Mouse (Mus musculus): ENCODE data around the gene Ntn5. TPM values are rescaled to one million over a fixed set of nuclear protein-coding genes. Genes with fewer than 3 reads are reported as not detected.

Ntn5 gene
- polyA plus RNA-seq, 1 experiment from 2014 or later, result not detected

- H3K9ac ChIP-seq, result no peak overlapping the region
- H3K36me3 ChIP-seq (ENCODE audit: poor library complexity, severe bottlenecking), result no peaks in the 10 kb centered on the region
- H3K27ac ChIP-seq, result no peak overlapping the region; the same call in 1 of the 2 replicates
- H3K27me3 ChIP-seq, result no peaks in the 10 kb centered on the region
- H3K4me1 ChIP-seq, result 0 out of 2 replicates have a peak, but pooled peaks cover 5% of the 10 kb centered on the region
- H3K4me3 ChIP-seq, result no peak overlapping the region
- no peak overlapping the region for H3K4me2 ChIP-seq
- ATAC-seq, result no peak
- WGBS, result 77% methylated on average over 3 of the region's 3 CpGs
- no peaks in the 10 kb centered on the region for H3K9me3 ChIP-seq (replicated peaks)
Observed at GRCm38 (mm10) chr7:45686841-45687240, 3.0 kb downstream of the Ntn5 start.

GRCm38 (mm10) chr7:45689099-45689498 is 5.3 kb downstream of the Ntn5 start:
- Histone ChIP-seq H3K36me3 (ENCODE audit: poor library complexity, severe bottlenecking) (no peaks in the 10 kb centered on the region), H3K9me3 (replicated peaks) (no peaks in the 10 kb centered on the region), H3K27me3 (no peaks in the 10 kb centered on the region), H3K9ac (0 out of 2 replicates have a peak overlapping the region, but pooled peaks have one; percentile 13), H3K4me3 (no peak overlapping the region), H3K4me1 (no peaks in the 10 kb centered on the region), H3K4me2 (no peak overlapping the region), H3K27ac (no peak overlapping the region)
- ATAC-seq, result no peak
- 73% methylated on average over 6 of the region's 6 CpGs for WGBS

DNA sequence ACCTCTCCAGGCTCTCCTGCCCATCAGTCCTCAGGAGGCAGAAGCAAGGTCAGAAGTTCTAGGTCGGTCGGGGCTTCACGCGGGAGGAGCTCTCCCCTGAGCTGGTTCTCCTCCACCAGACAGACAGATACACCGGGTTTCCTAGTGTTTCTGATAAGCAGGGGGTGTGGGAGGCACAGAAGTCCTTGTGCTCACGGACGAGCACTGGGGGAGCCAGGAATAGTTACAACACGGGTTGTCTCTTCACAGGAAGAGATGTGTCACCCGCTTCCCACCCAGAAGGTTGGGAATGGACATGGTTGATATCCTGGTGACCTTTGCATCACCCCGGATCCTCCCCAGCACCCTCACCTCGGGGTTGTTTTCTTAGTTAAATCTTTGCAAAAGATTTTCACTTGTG is 6.0 kb downstream of the Ntn5 start:
- no peaks in the 10 kb centered on the region for H3K27me3 ChIP-seq
- H3K4me1 ChIP-seq, result no peaks in the 10 kb centered on the region
- 78% methylated on average over 11 of the region's 11 CpGs for WGBS
- no peak overlapping the region for H3K4me2 ChIP-seq
- H3K9me3 ChIP-seq (replicated peaks), result no peaks in the 10 kb centered on the region
- H3K27ac ChIP-seq, result no peak overlapping the region
- no peaks in the 10 kb centered on the region for H3K36me3 ChIP-seq (ENCODE audit: poor library complexity, severe bottlenecking)
- no peak overlapping the region for H3K4me3 ChIP-seq
- H3K9ac ChIP-seq, result no peak overlapping the region
- ATAC-seq, result no peak

DNA sequence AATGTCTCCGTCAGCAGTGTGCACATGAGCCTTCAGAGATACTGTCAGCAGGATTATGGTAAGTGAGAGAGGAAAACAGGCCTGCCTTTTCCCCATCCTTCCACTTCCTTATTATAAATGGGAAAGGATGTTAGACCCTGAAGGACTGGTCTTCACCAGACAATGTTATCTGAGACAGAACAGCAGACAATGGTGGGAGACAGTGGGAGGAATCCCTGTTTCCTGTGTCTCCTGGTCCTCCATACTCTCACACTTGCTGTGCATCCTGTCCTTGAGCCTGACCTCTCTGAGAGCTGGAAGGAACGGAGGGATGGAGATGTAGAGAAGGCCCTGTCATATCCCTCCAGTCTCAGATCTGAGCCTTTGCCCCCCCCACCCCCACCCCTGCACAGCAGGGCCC is 8.5 kb downstream of the Ntn5 start:
- H3K36me3 ChIP-seq (ENCODE audit: poor library complexity, severe bottlenecking), result no peaks in the 10 kb centered on the region
- WGBS, result 84% methylated on average over 2 of the region's 2 CpGs
- H3K27ac ChIP-seq, result no peak overlapping the region
- no peak overlapping the region for H3K9ac ChIP-seq
- no peaks in the 10 kb centered on the region for H3K4me1 ChIP-seq
- no peak overlapping the region for H3K4me3 ChIP-seq
- no peak for ATAC-seq
- H3K27me3 ChIP-seq, result no peaks in the 10 kb centered on the region
- no peak overlapping the region for H3K4me2 ChIP-seq
- no peaks in the 10 kb centered on the region for H3K9me3 ChIP-seq (replicated peaks)

- Histone ChIP-seq H3K4me1 (no peaks in the 10 kb centered on the region), H3K9me3 (replicated peaks) (no peaks in the 10 kb centered on the region), H3K27me3 (peaks cover 12% of the 10 kb centered on the region), H3K9ac (no peak within 1 kb of the TSS), H3K4me3 (no peak within 1 kb of the TSS), H3K36me3 (ENCODE audit: poor library complexity, severe bottlenecking) (no peaks in the 10 kb centered on the region), H3K4me2 (no peak within 1 kb of the TSS), H3K27ac (no peak within 1 kb of the TSS)
- no peak for ATAC-seq
- 94% methylated on average over 45 of the region's 50 CpGs for WGBS
Observed at GRCm38 (mm10) chr7:45693921-45694591, 10.2 kb downstream of the Ntn5 start, which contains the start of gene Sec1. TSS of gene Sec1 (minus strand) at chr7:45694402.

- Histone ChIP-seq H3K4me1 (peaks cover 9% of the 10 kb centered on the region), H3K4me3 (no peak overlapping the region), H3K36me3 (ENCODE audit: poor library complexity, severe bottlenecking) (no peaks in the 10 kb centered on the region), H3K9me3 (replicated peaks) (no peaks in the 10 kb centered on the region), H3K4me2 (no peak overlapping the region), H3K27me3 (peaks cover 22% of the 10 kb centered on the region), H3K9ac (no peak overlapping the region), H3K27ac (no peak overlapping the region)
- 40% methylated on average over 6 of the region's 6 CpGs for WGBS
- no peak for ATAC-seq
Observed at GRCm38 (mm10) chr7:45695098-45695497, 11.3 kb downstream of the Ntn5 start.

GRCm38 (mm10) chr7:45697894-45698293 is 14.1 kb downstream of the Ntn5 start:
- 88% methylated on average over 7 of the region's 7 CpGs for WGBS
- Histone ChIP-seq H3K4me2 (no peak overlapping the region), H3K27ac (no peak overlapping the region), H3K4me1 (peaks cover 24% of the 10 kb centered on the region), H3K4me3 (no peak overlapping the region), H3K36me3 (ENCODE audit: poor library complexity, severe bottlenecking) (no peaks in the 10 kb centered on the region), H3K9ac (no peak overlapping the region), H3K27me3 (peaks cover 27% of the 10 kb centered on the region), H3K9me3 (replicated peaks) (no peaks in the 10 kb centered on the region)
- no peak for ATAC-seq

GRCm38 (mm10) chr7:45699523-45700141 is 15.8 kb downstream of the Ntn5 start, which contains the start of gene Car11:
TSS of gene Car11 (plus strand) at chr7:45699843.
- WGBS, result 1% methylated on average over 36 of the region's 36 CpGs
- Histone ChIP-seq H3K27ac (peak within 1 kb of the TSS; percentile 51), H3K4me2 (peak within 1 kb of the TSS; percentile 83), H3K36me3 (ENCODE audit: poor library complexity, severe bottlenecking) (no peaks in the 10 kb centered on the region), H3K9me3 (replicated peaks) (no peaks in the 10 kb centered on the region), H3K27me3 (peaks cover 27% of the 10 kb centered on the region), H3K4me3 (peak within 1 kb of the TSS; percentile 47), H3K9ac (peak within 1 kb of the TSS; percentile 71), H3K4me1 (peaks cover 39% of the 10 kb centered on the region)
- no peak for ATAC-seq

GRCm38 (mm10) chr7:45700301-45701015 is 16.6 kb downstream of the Ntn5 start:
- under 1% methylated on average over 19 of the region's 20 CpGs for WGBS
- peak; percentile 32 for ATAC-seq
- Histone ChIP-seq H3K4me3 (peak overlapping the region; percentile 47), H3K9ac (peak overlapping the region; percentile 71), H3K27ac (peak overlapping the region; percentile 51), H3K27me3 (peaks cover 27% of the 10 kb centered on the region), H3K36me3 (ENCODE audit: poor library complexity, severe bottlenecking) (no peaks in the 10 kb centered on the region), H3K9me3 (replicated peaks) (no peaks in the 10 kb centered on the region), H3K4me1 (peaks cover 44% of the 10 kb centered on the region), H3K4me2 (peak overlapping the region; percentile 83)

DNA sequence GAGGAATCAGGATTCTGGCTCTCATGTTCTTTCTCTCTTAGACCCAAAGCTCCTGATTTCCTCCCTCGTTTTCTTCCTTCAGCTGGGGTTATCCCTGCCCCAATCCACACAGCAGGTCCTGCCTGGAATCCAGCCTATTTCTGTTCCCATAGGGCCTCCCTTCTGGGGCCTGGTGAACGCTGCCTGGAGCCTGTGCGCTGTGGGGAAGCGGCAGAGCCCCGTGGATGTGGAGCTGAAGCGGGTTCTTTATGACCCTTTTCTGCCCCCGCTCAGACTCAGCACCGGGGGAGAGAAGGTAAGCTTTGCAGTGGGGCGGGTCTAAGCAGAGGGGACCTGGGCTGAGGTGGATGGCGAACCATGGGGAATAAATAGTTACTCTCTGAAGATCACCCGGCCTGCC is 17.2 kb downstream of the Ntn5 start:
- Histone ChIP-seq H3K4me3 (peak overlapping the region; percentile 47), H3K4me1 (peaks cover 50% of the 10 kb centered on the region), H3K27me3 (peaks cover 27% of the 10 kb centered on the region), H3K9me3 (replicated peaks) (no peaks in the 10 kb centered on the region), H3K27ac (peak overlapping the region; percentile 49; the same call in 1 of the 2 replicates), H3K4me2 (peak overlapping the region; percentile 83), H3K36me3 (ENCODE audit: poor library complexity, severe bottlenecking) (no peaks in the 10 kb centered on the region), H3K9ac (peak overlapping the region; percentile 51)
- no peak for ATAC-seq
- 30% methylated on average over 11 of the region's 11 CpGs for WGBS

GRCm38 (mm10) chr7:45701607-45702006 is 17.8 kb downstream of the Ntn5 start:
- ATAC-seq, result no peak
- 85% methylated on average over 11 of the region's 11 CpGs for WGBS
- Histone ChIP-seq H3K9ac (peak overlapping the region; percentile 51; the same call in 1 of the 2 replicates), H3K4me3 (no peak overlapping the region), H3K27me3 (peaks cover 27% of the 10 kb centered on the region), H3K9me3 (replicated peaks) (no peaks in the 10 kb centered on the region), H3K4me2 (peak overlapping the region; percentile 83), H3K4me1 (peaks cover 55% of the 10 kb centered on the region), H3K27ac (no peak overlapping the region), H3K36me3 (ENCODE audit: poor library complexity, severe bottlenecking) (no peaks in the 10 kb centered on the region)

GRCm38 (mm10) chr7:45702316-45702715 is 18.5 kb downstream of the Ntn5 start:
- 93% methylated on average over 11 of the region's 11 CpGs for WGBS
- peaks cover 27% of the 10 kb centered on the region for H3K27me3 ChIP-seq
- H3K27ac ChIP-seq, result no peak overlapping the region
- no peak overlapping the region for H3K9ac ChIP-seq
- no peak overlapping the region for H3K4me2 ChIP-seq
- no peaks in the 10 kb centered on the region for H3K36me3 ChIP-seq (ENCODE audit: poor library complexity, severe bottlenecking)
- H3K4me3 ChIP-seq, result no peak overlapping the region
- no peaks in the 10 kb centered on the region for H3K9me3 ChIP-seq (replicated peaks)
- no peak for ATAC-seq
- H3K4me1 ChIP-seq, result peaks cover 62% of the 10 kb centered on the region
